Mouse (Mus musculus): ENCODE data around the gene Ptprd.

Gene Ptprd

GRCm38 (mm10) chr4:76313749-76314148, 1898.0 kb downstream of the Ptprd start:
- DNase-seq (ENCODE audit: low spot score): no peak

GRCm38 (mm10) chr4:76312593-76312992, 1899.2 kb downstream of the Ptprd start:
- DNase-seq (ENCODE audit: low spot score): no peak

- no peak for DNase-seq (ENCODE audit: low spot score)
Measured at GRCm38 (mm10) chr4:76305987-76306386, 1905.8 kb downstream of the Ptprd start.

- no peak for DNase-seq (ENCODE audit: low spot score)
Measured at GRCm38 (mm10) chr4:76297375-76297774, 1914.4 kb downstream of the Ptprd start.

- DNase-seq (ENCODE audit: low spot score): no peak
Measured at GRCm38 (mm10) chr4:76292733-76293357, 1918.9 kb downstream of the Ptprd start.

- DNase-seq (ENCODE audit: low spot score): no peak
Measured at GRCm38 (mm10) chr4:76290484-76290818, 1921.3 kb downstream of the Ptprd start.

GRCm38 (mm10) chr4:76289612-76290483, 1921.9 kb downstream of the Ptprd start:
- no peak for DNase-seq (ENCODE audit: low spot score)

- no peak for DNase-seq (ENCODE audit: low spot score)
Measured at GRCm38 (mm10) chr4:76286016-76286415, 1925.7 kb downstream of the Ptprd start.

- DNase-seq (ENCODE audit: low spot score): no peak
Measured at GRCm38 (mm10) chr4:76282886-76283285, 1928.9 kb downstream of the Ptprd start.

- no peak for DNase-seq (ENCODE audit: low spot score)
Measured at GRCm38 (mm10) chr4:76262727-76263126, 1949.0 kb downstream of the Ptprd start.

- no peak for DNase-seq (ENCODE audit: low spot score)
Measured at GRCm38 (mm10) chr4:76260686-76261085, 1951.1 kb downstream of the Ptprd start.

GRCm38 (mm10) chr4:76260286-76260685, 1951.5 kb downstream of the Ptprd start:
- DNase-seq (ENCODE audit: low spot score): no peak

GRCm38 (mm10) chr4:76259636-76260035, 1952.1 kb downstream of the Ptprd start:
- no peak for DNase-seq (ENCODE audit: low spot score)

GRCm38 (mm10) chr4:76244371-76244770, 1967.4 kb downstream of the Ptprd start:
- DNase-seq (ENCODE audit: low spot score): no peak

- no peak for DNase-seq (ENCODE audit: low spot score)
Measured at GRCm38 (mm10) chr4:76241542-76241941, 1970.2 kb downstream of the Ptprd start.

- DNase-seq (ENCODE audit: low spot score): no peak
Measured at GRCm38 (mm10) chr4:76241140-76241539, 1970.6 kb downstream of the Ptprd start.

GRCm38 (mm10) chr4:76239063-76239462, 1972.7 kb downstream of the Ptprd start:
- DNase-seq (ENCODE audit: low spot score): no peak

GRCm38 (mm10) chr4:76238577-76238976, 1973.2 kb downstream of the Ptprd start:
- no peak for DNase-seq (ENCODE audit: low spot score)

GRCm38 (mm10) chr4:76237827-76238226, 1973.9 kb downstream of the Ptprd start:
- no peak for DNase-seq (ENCODE audit: low spot score)

GRCm38 (mm10) chr4:76223720-76224119, 1988.0 kb downstream of the Ptprd start:
- DNase-seq (ENCODE audit: low spot score): no peak

- no peak for DNase-seq (ENCODE audit: low spot score)
Measured at GRCm38 (mm10) chr4:76222520-76222919, 1989.2 kb downstream of the Ptprd start.

GRCm38 (mm10) chr4:76218065-76218464, 1993.7 kb downstream of the Ptprd start:
- DNase-seq (ENCODE audit: low spot score): no peak

- DNase-seq (ENCODE audit: low spot score): no peak
Measured at GRCm38 (mm10) chr4:76215141-76215540, 1996.6 kb downstream of the Ptprd start.

GRCm38 (mm10) chr4:76199321-76199720, 2012.4 kb downstream of the Ptprd start:
- no peak for DNase-seq (ENCODE audit: low spot score)
